Mouse (Mus musculus) megakaryocyte progenitor cell, adult 5-6 weeks (primary cell): Measurements from ENCODE around the gene Ece1. TPM values are rescaled to one million over a fixed set of nuclear protein-coding genes. Genes with fewer than 3 reads are reported as not detected.
A peak's percentile ranks its signal among the peaks of the same experiment; 100 is the strongest.
"Not testable (repeated sequence)": the region's sequence is repeated elsewhere in the genome, so short reads cannot be mapped to it uniquely, and the experiment has no call there.

Experiments
- ATAC-seq: replicated peaks from 2 replicates; pipeline ENCODE4 v1.8.0; 2016; ENCODE audit warnings: mild to moderate bottlenecking, moderate TSS enrichment, inconsistent platforms; ENCODE audit not compliant: poor library complexity
- total RNA-seq, 2 experiments: library from RNA; stranded (forward) in 1 of 2; stranded (reverse) in 1 of 2; fragments of 157-497, 149-512 nt in 1 of 2; fragments of 200-1000 nt in 1 of 2; gene quantifications; 2 replicates each; pipeline versions ENCODE4 v1.2.3 to v1.2.4; 2015 to 2017

The Ece1 gene
- total RNA-seq, 2 experiments from 2014 or later = 3.2 to 6.2 TPM

DNA sequence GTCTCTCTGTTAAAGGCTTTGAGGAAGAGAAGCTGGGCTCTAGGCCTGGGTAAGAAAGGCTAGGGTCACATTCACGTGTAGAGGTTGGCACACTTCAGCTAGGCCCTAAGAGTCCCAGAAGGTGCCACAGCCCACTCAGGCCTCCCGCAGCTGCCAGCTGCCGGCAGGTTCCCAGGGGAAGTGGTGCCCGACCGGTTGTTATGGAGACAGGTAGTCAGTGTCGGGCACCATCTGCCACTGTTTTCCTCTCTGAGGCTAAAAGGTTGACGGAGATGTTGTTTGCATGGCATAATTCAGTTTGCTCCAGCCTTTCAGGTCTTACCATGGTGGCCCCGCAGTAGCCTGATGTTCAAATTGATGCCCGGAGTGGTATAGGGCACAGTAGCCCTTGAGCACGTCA, 78.0 kb downstream of the Ece1 start:
- ATAC-seq = no peak

DNA sequence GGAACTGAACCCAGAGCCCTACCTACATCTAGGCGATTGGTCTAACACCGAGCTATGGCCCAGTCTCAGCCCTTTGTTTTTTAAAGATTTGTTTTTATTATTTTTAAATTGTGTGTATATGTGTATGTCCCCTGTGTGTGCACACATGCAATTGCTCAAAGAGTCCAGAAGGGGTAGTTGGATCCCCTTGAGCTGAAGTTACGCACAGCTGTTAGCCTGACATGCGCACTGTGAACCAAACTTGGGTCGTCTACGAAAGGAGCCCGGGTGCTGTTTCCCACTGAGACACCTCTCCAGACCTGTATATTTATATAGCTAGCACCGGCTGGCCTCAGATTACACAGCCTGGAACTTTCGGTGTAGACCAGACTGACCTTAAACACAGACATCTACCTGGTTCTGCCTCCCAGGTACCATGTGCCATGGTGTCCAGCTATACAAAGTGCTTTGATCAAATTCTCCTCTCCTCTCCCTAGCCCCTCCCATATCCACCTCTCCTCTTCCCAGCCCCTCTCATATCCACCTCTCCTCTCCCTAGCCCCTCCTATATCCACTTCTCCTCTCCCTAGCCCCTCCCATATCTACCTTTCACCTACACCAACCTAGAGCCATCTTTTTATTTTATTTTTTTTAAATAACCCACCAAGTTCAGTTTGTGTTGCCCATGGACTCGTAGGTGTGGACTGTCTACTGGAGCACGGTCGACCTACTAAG, 79.3 kb downstream of the Ece1 start:
- no peak for ATAC-seq

DNA sequence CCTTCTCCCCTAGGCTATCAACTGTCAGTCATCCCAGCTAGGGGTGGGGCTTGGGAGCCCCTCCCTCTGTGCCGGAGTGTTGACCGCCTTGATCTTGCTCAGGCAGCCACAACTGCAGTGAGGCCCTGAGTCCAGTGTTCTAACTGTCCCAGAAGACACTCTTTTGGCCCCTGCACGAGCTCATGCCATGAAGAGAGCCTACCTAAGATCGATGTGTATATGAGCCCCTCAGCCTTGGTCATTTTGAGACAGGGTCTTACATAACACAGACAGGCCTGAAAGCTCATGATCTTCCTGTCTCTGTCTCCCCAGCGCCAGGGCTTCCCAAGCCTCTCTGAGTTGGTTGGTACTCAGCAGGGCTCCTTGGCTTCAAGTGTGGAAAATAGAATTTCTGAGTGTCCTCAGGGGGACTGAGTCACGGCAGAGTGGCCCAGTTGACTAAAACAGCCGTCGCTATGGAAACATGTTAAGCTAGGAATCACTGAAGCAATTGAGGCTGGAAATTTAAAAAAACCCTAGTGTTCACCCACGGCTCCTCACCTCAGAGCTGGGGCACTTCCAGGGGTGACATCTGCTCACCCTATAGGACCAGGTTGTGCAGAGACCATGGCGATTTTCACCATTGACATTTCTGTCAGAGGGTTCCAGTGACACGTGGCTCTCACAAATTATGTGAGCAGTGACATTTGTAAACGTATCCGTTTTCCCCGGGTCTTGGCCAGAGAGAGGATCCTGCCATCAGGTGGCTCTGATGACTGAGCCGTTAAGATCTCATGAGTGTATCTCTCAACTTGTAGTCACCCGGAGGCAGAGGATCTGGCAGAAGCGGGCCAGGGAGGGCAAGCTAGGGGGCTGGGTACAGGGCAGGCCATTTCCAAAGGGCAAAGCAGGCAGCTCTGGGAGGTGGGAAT, 80.1 kb downstream of the Ece1 start:
- ATAC-seq = no peak

GRCm38 (mm10) chr4:137942782-137943486, 80.9 kb downstream of the Ece1 start:
- ATAC-seq = no peak

- ATAC-seq = no peak
Measured at GRCm38 (mm10) chr4:137943540-137943939, 81.5 kb downstream of the Ece1 start.

GRCm38 (mm10) chr4:137945376-137945775, 83.3 kb downstream of the Ece1 start:
- ATAC-seq = no peak; the same call in 1 of the 2 replicates

DNA sequence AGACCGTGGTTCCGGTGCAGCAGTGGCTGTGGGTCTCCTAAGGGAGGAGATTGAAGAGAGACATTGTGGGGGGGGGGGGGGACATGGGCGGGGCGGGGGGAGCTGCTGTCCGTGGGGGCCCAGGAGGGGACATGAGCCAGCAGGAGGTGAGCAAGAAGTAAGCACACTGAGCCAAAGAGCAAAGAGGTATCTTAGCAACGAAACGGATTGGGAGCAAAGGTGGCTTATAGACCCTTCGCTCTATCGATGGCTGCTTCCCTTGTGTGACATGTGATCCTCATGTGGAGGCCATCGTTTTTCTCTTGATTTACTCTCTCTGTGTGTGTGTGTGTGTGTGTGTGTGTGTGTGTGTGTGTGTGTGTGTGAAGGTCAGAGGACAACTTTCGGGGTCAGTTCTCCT, 84.4 kb downstream of the Ece1 start:
- ATAC-seq = no peak

DNA sequence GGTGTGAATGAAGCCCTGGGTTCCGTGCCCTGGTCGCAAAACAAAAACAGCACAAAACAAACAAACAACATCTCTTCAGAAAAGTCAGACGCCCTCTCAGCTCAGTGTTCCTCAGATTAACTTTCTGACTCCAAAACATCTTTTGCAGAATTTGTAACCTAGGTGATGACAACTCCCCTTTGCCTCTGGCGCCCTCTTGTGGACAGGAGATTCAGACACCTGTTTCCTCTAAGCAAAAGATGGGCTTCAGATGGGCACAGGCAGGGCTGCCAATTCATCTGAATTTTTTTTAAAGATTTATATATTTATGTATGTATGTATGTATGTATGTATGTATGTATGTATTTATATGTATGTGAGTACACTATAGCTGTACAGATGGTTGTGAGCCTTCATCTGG, 90.8 kb downstream of the Ece1 start:
- ATAC-seq = peak; percentile 49

DNA sequence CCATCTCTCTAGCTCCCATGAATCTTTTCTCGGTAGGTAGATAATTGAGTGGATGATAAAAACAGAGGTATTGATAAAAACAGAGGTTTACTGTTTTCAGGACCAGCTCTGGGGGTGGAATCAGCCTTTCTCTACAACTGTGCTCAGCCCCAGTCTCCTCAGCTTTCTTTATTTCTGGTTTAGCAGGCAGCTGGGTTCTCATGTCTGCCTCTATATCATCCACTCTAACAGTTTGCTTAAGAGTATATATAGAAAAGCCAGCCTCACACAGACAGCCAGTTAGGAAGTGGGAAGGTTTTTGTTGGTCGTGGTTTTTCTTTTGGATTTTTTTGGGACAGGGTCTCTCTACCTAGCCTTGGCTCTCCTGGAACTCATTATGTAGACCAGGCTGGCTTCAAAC, 92.1 kb downstream of the Ece1 start:
- ATAC-seq = no peak

GRCm38 (mm10) chr4:137954926-137955396, 92.9 kb downstream of the Ece1 start:
- peak; percentile 96 for ATAC-seq

GRCm38 (mm10) chr4:137956260-137956659, 94.2 kb downstream of the Ece1 start:
- no peak for ATAC-seq

- no peak for ATAC-seq
Measured at GRCm38 (mm10) chr4:137959889-137960665, 98.0 kb downstream of the Ece1 start.

GRCm38 (mm10) chr4:137960757-137961156, 98.7 kb downstream of the Ece1 start:
- ATAC-seq = peak; percentile 18; the same call in 1 of the 2 replicates

GRCm38 (mm10) chr4:137962643-137963350, 100.8 kb downstream of the Ece1 start:
- no peak for ATAC-seq

- ATAC-seq = no peak
Measured at GRCm38 (mm10) chr4:137963431-137963830, 101.4 kb downstream of the Ece1 start.

- peak; percentile 74 for ATAC-seq
Measured at GRCm38 (mm10) chr4:137963881-137964584, 102.0 kb downstream of the Ece1 start.

DNA sequence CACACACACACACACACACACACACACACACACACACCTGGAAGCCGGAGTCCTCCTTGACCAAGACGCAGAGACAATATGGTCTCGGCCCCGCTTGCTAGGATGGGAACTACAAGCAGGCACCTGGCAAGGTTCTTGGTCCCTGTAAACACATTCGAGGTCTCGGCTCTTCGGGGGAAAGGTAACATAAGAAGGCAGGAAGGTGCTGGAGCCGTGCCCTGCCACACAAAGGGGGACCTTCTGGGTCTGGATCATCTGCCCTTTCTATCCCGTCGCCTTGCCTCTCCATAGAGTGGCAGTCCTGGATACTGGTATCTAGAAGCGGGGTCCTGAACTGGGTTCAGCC, 102.5 kb downstream of the Ece1 start:
- ATAC-seq = no peak

GRCm38 (mm10) chr4:137968203-137968602, 106.2 kb downstream of the Ece1 start:
- peak; percentile 96 for ATAC-seq

DNA sequence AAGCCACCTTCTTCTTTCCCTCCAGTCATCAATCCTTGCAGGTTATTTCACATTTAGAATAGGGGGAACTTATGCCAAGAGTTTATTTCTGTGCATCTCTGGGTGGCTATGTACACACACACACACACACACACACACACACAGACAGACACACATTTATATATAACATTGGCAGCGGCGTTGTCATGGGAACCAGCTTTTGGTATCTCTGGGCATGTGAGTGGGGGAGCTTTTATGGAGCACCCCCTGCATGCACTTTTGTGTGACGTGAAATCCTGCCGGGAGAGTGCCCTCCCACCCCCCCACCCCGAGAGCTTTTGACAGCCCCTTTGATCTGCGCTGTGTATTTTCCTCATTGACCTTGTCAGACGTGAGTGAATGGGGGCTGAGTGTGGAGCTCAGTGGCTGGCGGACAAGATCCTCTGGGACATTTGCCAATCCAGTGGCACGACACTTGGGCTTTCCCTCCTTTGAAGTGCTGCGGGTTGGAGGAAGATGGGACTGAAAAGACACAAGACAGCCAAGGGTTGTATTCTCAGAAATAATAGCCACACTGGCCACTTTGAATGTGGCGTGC, 108.7 kb downstream of the Ece1 start:
- not testable (repeated sequence) for ATAC-seq
